Mouse (Mus musculus): ENCODE measurements at regions not wholly inside any gene's neighbourhood (a gene's known extent, or its start where the extent isn't known, plus 50 kb on each side); places are given as distances from the start of the nearest gene placed in this dataset.
"Not testable (repeated sequence)": the region's sequence is repeated elsewhere in the genome, so short reads cannot be mapped to it uniquely, and the experiment has no call there.

- in situ Hi-C loops (cut with MboI, MseI) = not testable (repeated sequence)
Measured at GRCm38 (mm10) chr1:7271466-7272110, 2463.9 kb downstream of the Gm37988 start.

- in situ Hi-C loops (cut with MboI, MseI) = not testable (repeated sequence)
Measured at GRCm38 (mm10) chr1:7298921-7299685, 2491.4 kb downstream of the Gm37988 start.

- in situ Hi-C loops (cut with MboI, MseI) = loop anchor here (5.0 kb wide), 1 partner anchor 48 kb away; no protein-coding TSS in a partner anchor
Measured at GRCm38 (mm10) chr1:7308952-7309617, 2501.4 kb downstream of the Gm37988 start.

- in situ Hi-C loops (cut with MboI, MseI) = not testable (repeated sequence)
Measured at GRCm38 (mm10) chr1:7312401-7312800, 2504.7 kb downstream of the Gm37988 start.

- in situ Hi-C loops (cut with MboI, MseI) = no loop called here
Measured at GRCm38 (mm10) chr1:7313468-7313867, 2505.8 kb downstream of the Gm37988 start.

DNA sequence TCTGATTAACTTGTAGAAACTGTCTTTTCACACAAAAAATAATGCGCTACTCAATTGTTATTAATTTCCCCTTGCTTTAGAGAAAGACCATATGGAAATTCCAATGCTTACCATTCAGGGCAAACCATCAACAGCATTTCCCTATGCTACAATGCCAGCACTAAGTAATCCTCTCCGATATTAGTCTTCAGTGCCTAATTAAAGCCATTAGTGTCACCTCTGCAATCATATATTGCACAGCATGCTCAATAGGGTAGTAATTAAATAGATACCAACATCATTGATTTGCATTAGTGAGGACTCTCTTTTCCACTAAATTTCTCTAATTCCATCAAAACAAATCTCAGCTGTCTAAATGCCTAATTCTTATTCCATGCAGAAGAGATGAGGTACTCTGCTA lies 2511.2 kb downstream of the Gm37988 start:
- in situ Hi-C loops (cut with MboI, MseI) = no loop called here

DNA sequence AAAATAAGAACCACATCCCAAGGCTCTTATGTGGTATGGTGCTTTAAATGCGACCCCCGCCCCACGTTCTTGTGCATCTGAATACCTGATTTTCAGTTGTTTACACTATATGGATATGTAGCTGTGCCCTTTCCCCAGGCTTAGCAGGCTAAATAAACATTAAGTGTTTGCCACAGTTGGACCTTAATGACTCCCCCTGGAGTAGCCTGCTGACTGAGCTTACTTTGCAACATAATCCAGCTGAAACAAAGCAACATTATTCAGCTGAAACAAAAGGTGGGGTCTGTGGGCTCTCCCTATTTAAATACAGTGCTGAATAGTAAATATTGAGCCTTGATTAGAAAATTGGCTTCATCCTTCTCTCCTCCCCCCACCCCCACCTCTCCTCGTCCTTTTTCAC lies 2511.6 kb downstream of the Gm37988 start:
- in situ Hi-C loops (cut with MboI, MseI) = no loop called here
